Mouse (Mus musculus): ENCODE data around the gene 3110082I17Rik. TPM values are rescaled to one million over a fixed set of nuclear protein-coding genes. Genes with fewer than 3 reads are reported as not detected.

Gene 3110082I17Rik
- total and polyA plus RNA-seq, 3 experiments = 41.2 to 100.0 (median 46.9) TPM

DNA sequence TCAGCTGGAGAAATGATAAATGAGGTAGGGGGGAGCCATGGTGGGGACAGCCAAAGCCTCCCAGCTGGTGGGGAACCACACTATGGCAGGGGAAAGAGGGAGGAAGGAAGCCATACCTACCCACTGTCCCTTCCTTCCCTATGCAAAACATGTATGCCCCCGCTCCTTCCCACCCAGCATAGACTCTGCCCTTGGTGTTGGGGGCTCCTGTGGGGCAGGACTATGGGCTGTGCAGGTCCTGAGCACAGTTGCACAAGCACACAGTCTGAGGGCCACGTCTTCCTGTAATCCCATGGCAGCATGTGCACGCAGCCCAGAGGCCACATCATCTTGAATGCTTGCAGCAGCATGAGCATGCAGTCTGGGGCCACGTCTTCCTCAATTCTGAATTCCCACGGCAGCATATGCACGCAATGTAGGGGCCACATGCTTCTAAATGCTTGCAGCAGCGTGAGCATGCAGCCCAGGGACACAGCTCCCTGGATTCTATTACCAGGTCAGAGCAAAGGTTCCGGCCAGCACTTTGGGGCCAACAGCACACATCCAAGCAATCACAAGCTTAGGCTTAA lies 56.6 kb downstream of the 3110082I17Rik start:
- Histone ChIP-seq H3K4me1 (ENCODE audit: control insufficient read depth in 1 of 2, insufficient read depth in 2 of 2) (peaks cover 12 to 58% of the 10 kb centered on the region in 2 experiments), H3K9ac (ENCODE audit: insufficient read depth, low read depth) (no peak overlapping the region), H3K4me2 (ENCODE audit: insufficient read depth, low read depth, poor library complexity, severe bottlenecking) (no peak overlapping the region), H3K4me3 (replicated peaks in 1 of 3; ENCODE audit: low read depth in 2 of 3, low read length in 2 of 3, poor library complexity in 1 of 3) (no peak overlapping the region), H3K9me3 (replicated peaks; ENCODE audit: low read length) (no peaks in the 10 kb centered on the region), H3K79me2 (replicated peaks; ENCODE audit: control insufficient read depth, extremely low read depth, insufficient read depth, poor library complexity, severe bottlenecking) (no peaks in the 10 kb centered on the region), H3K36me3 (replicated peaks in 1 of 2; ENCODE audit: control insufficient read depth in 1 of 2, insufficient read depth in 1 of 2, low read length in 1 of 2) (peaks cover 0 to 60% of the 10 kb centered on the region in 2 experiments), H3K27me3 (replicated peaks) (no peaks in the 10 kb centered on the region), H3K27ac (ENCODE audit: insufficient read depth, low read depth) (no peak overlapping the region)
- no peak for DNase-seq (ENCODE audit: extremely low read depth)
- dilution Hi-C loops (cut with MboI; ENCODE audit: extremely low pct_ligation_motif_present, extremely low pct_unique_long_range_greater_than_20kb, low sequenced_read_pairs) = no loop called here
- in situ Hi-C loops (cut with MboI; ENCODE audit: low pct_ligation_motif_present, low pct_unique_long_range_greater_than_20kb, low sequenced_read_pairs) = no loop called here
- TF ChIP-seq CHD2 (IDR thresholded peaks at IDR 0.05; ENCODE audit: low read length) (no peak), MAZ (IDR thresholded peaks at IDR 0.05; ENCODE audit: low read depth, low read length) (no peak), PAX5 (IDR thresholded peaks at IDR 0.05; ENCODE audit: low read length) (no peak), ZMIZ1 (IDR thresholded peaks at IDR 0.05; ENCODE audit: low read depth, low read length) (no peak), NRF1 (IDR thresholded peaks at IDR 0.05; ENCODE audit: low read depth, low read length) (no peak), EP300 (IDR thresholded peaks at IDR 0.05; ENCODE audit: low read length) (no peak), POLR2AphosphoS2 (IDR thresholded peaks at IDR 0.05; ENCODE audit: low read depth, low read length) (no peak), UBTF (IDR thresholded peaks at IDR 0.05; ENCODE audit: low read depth, low read length) (no peak), IRF4 (IDR thresholded peaks at IDR 0.05; ENCODE audit: low read depth, low read length) (no peak), MAFK (IDR thresholded peaks at IDR 0.05; ENCODE audit: insufficient replicate concordance, low read length) (no peak), KAT2A (IDR thresholded peaks at IDR 0.05; ENCODE audit: insufficient replicate concordance, low read length) (no peak), CHD1 (IDR thresholded peaks at IDR 0.05; ENCODE audit: low read depth, low read length) (no peak), MAX (IDR thresholded peaks at IDR 0.05; ENCODE audit: low read length) (no peak), ETS1 (conservative IDR thresholded peaks at IDR 0.05; ENCODE audit: low read depth, low read length) (no peak), SIN3A (IDR thresholded peaks at IDR 0.05; ENCODE audit: low read length) (no peak), ZKSCAN1 (IDR thresholded peaks at IDR 0.05; ENCODE audit: borderline replicate concordance, low read depth, low read length) (no peak), MEF2A (IDR thresholded peaks at IDR 0.05; ENCODE audit: borderline replicate concordance, low read depth, low read length) (no peak), CTCF (conservative IDR thresholded peaks at IDR 0.05 in 1 of 2, IDR thresholded peaks at IDR 0.05 in 1 of 2; ENCODE audit: low read depth in 2 of 2, low read length in 2 of 2) (no peak), JUN (IDR thresholded peaks at IDR 0.05; ENCODE audit: insufficient read depth, low read depth, low read length) (no peak)

DNA sequence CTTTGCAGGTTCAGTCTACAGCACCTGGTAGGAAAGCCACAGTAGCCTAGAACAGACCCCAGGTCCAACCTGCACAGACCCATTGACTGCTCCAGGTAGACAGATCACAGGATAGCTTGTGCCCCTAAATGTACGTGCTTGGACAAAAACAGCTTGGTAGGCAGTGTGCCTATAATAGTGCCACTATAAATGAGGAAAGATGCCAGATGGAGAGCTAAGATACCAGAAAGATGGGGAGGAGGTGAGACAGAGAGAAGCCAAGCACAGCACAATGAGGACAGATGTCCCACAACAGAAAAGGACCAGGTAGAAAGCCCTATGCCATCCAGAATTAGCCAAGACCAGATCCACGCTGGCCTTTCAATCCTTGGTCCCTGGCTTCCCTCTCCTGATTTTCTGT lies 58.2 kb downstream of the 3110082I17Rik start:
- H3K27ac ChIP-seq (ENCODE audit: insufficient read depth, low read depth) = no peak overlapping the region
- dilution Hi-C loops (cut with MboI; ENCODE audit: extremely low pct_ligation_motif_present, extremely low pct_unique_long_range_greater_than_20kb, low sequenced_read_pairs) = no loop called here
- peaks cover 0 to 58% of the 10 kb centered on the region in 2 experiments for H3K36me3 ChIP-seq (replicated peaks in 1 of 2; ENCODE audit: control insufficient read depth in 1 of 2, insufficient read depth in 1 of 2, low read length in 1 of 2)

More for the DNA sequence above, 58.2 kb downstream of the 3110082I17Rik start:
- Histone ChIP-seq H3K79me2 (replicated peaks; ENCODE audit: control insufficient read depth, extremely low read depth, insufficient read depth, poor library complexity, severe bottlenecking) (no peaks in the 10 kb centered on the region), H3K4me1 (ENCODE audit: control insufficient read depth in 1 of 2, insufficient read depth in 2 of 2) (peaks cover 14 to 58% of the 10 kb centered on the region in 2 experiments), H3K4me2 (ENCODE audit: insufficient read depth, low read depth, poor library complexity, severe bottlenecking) (no peak overlapping the region), H3K9me3 (replicated peaks; ENCODE audit: low read length) (no peaks in the 10 kb centered on the region), H3K9ac (ENCODE audit: insufficient read depth, low read depth) (no peak overlapping the region), H3K27me3 (replicated peaks) (no peaks in the 10 kb centered on the region), H3K4me3 (replicated peaks in 1 of 3; ENCODE audit: low read depth in 2 of 3, low read length in 2 of 3, poor library complexity in 1 of 3) (no peak overlapping the region)
- in situ Hi-C loops (cut with MboI; ENCODE audit: low pct_ligation_motif_present, low pct_unique_long_range_greater_than_20kb, low sequenced_read_pairs) = no loop called here
- no peak for TF ChIP-seq SMC3 (IDR thresholded peaks at IDR 0.05; ENCODE audit: low read depth, low read length)
- no peak for TF ChIP-seq TBP (conservative IDR thresholded peaks at IDR 0.05; ENCODE audit: low read depth, low read length)
- no peak for TF ChIP-seq RCOR1 (conservative IDR thresholded peaks at IDR 0.05; ENCODE audit: low read depth, low read length)
- no peak for TF ChIP-seq CHD2 (IDR thresholded peaks at IDR 0.05; ENCODE audit: low read length)
- TF ChIP-seq MYC (IDR thresholded peaks at IDR 0.05; ENCODE audit: low read depth, low read length) = no peak
- no peak for TF ChIP-seq MEF2A (IDR thresholded peaks at IDR 0.05; ENCODE audit: borderline replicate concordance, low read depth, low read length)
- TF ChIP-seq MAX (IDR thresholded peaks at IDR 0.05; ENCODE audit: low read length) = no peak
- TF ChIP-seq ZC3H11A (IDR thresholded peaks at IDR 0.05; ENCODE audit: low read depth, low read length) = no peak
- no peak for TF ChIP-seq ZMIZ1 (IDR thresholded peaks at IDR 0.05; ENCODE audit: low read depth, low read length)
- TF ChIP-seq POLR2A (IDR thresholded peaks at IDR 0.05; ENCODE audit: low read depth, low read length) = no peak
- no peak for TF ChIP-seq SIN3A (IDR thresholded peaks at IDR 0.05; ENCODE audit: low read length)
- no peak for TF ChIP-seq IRF4 (IDR thresholded peaks at IDR 0.05; ENCODE audit: low read depth, low read length)
- no peak for TF ChIP-seq MAZ (IDR thresholded peaks at IDR 0.05; ENCODE audit: low read depth, low read length)
- no peak for TF ChIP-seq NELFE (IDR thresholded peaks at IDR 0.05; ENCODE audit: low read depth, low read length)
- no peak for TF ChIP-seq TCF12 (IDR thresholded peaks at IDR 0.05; ENCODE audit: low read depth, low read length)
- DNase-seq (ENCODE audit: extremely low read depth) = no peak

Data from CH12.LX (cell line).